Comparison of ENCODE assay signal across 8 mouse cellular contexts in genomic region chr12:54655292-54656038, GRCm38 (mm10). TPM values are rescaled to one million over a fixed set of nuclear protein-coding genes. Genes with fewer than 3 reads are reported as not detected.
DNase-seq lines count a peak whose midpoint lies in the region; ATAC-seq and TF ChIP-seq lines count a peak whose summit lies in the region.

No protein-coding gene starts in this region.

- H3K4me3 ChIP-seq in cerebellum, adult 2 months (replicated peaks; ENCODE audit: insufficient read depth, low read depth, low read length) = peak overlapping the region; percentile 82
- peak overlapping the region; percentile 66 for H3K4me3 ChIP-seq in hindbrain, embryonic 14.5 days (replicated peaks; ENCODE audit: low read length)
- peak overlapping the region; percentile 60 for H3K4me3 ChIP-seq in midbrain, postnatal 0 days (ENCODE audit: low read depth, low read length)

- no peak for TF ChIP-seq POLR2A in cerebellum, adult 2 months (IDR thresholded peaks at IDR 0.05; ENCODE audit: borderline replicate concordance, insufficient read depth, low read length)

- H3K36me3 ChIP-seq in hindbrain, embryonic 14.5 days (replicated peaks; ENCODE audit: control insufficient read depth, insufficient read depth) = no peaks in the 10 kb centered on the region
- H3K36me3 ChIP-seq in midbrain, postnatal 0 days (ENCODE audit: insufficient read depth, low read length) = no peaks in the 10 kb centered on the region

- 14% methylated on average over 16 of the region's 16 CpGs for WGBS in cerebellum, adult 2 months
- WGBS in hindbrain, embryonic 14.5 days = 28% methylated on average over 16 of the region's 16 CpGs
- WGBS in midbrain, postnatal 0 days = 22% methylated on average over 16 of the region's 16 CpGs

- no peaks in the 10 kb centered on the region for H3K27me3 ChIP-seq in cerebellum, adult 2 months (ENCODE audit: control insufficient read depth, insufficient read depth, low read length)
- H3K27me3 ChIP-seq in hindbrain, embryonic 14.5 days (ENCODE audit: control insufficient read depth, insufficient read depth, low read length) = no peaks in the 10 kb centered on the region
- H3K27me3 ChIP-seq in midbrain, postnatal 0 days (ENCODE audit: insufficient read depth, low read length) = no peaks in the 10 kb centered on the region

- ATAC-seq in hindbrain, embryonic 14.5 days (ENCODE audit: low FRiP score) = no peak
- no peak for ATAC-seq in midbrain, postnatal 0 days (ENCODE audit: low FRiP score)
- no peak for ATAC-seq in inflammation-experienced regulatory T-cells, adult 6 months

- H3K27ac ChIP-seq in cerebellum, adult 2 months (ENCODE audit: insufficient read depth, low read length) = peak overlapping the region; percentile 65; the same call in 1 of the 2 replicates
- no peak overlapping the region; the same call in 1 of the 2 replicates for H3K27ac ChIP-seq in hindbrain, embryonic 14.5 days
- H3K27ac ChIP-seq in midbrain, postnatal 0 days (ENCODE audit: low read depth, low read length) = peak overlapping the region; percentile 81

- peaks cover 11% of the 10 kb centered on the region for H3K4me1 ChIP-seq in cerebellum, adult 2 months (ENCODE audit: control insufficient read depth, insufficient read depth, low read length)
- peaks cover 12% of the 10 kb centered on the region; the same call in 1 of the 2 replicates for H3K4me1 ChIP-seq in hindbrain, embryonic 14.5 days (replicated peaks; ENCODE audit: control insufficient read depth, insufficient read depth, low read length)
- H3K4me1 ChIP-seq in midbrain, postnatal 0 days (ENCODE audit: insufficient read depth, low read length) = peaks cover 6% of the 10 kb centered on the region; the same call in 1 of the 2 replicates

- peak overlapping the region; percentile 63 for H3K4me2 ChIP-seq in hindbrain, embryonic 14.5 days (replicated peaks)
- H3K4me2 ChIP-seq in midbrain, postnatal 0 days (ENCODE audit: low read depth, low read length, poor library complexity, severe bottlenecking) = peak overlapping the region; percentile 73

- DNase-seq in cerebellum, adult 2 months = peak in 1 of 2 experiments; percentile 15
- no peak for DNase-seq in cerebellum, adult 11-12 months
- peak; percentile 21 for DNase-seq in retina, postnatal 1 day
- DNase-seq in retina, embryonic 14.5 days (ENCODE audit: low spot score) = no peak
- peak; percentile 52 for DNase-seq in hindbrain, embryonic 14.5 days (ENCODE audit: low spot score)
- peak; percentile 1 for DNase-seq in midbrain, postnatal 0 days (ENCODE audit: low spot score)
- DNase-seq in testis, postnatal 14 days (ENCODE audit: low spot score) = no peak

- peak overlapping the region; percentile 78 for H3K9ac ChIP-seq in hindbrain, embryonic 14.5 days
- peak overlapping the region; percentile 69 for H3K9ac ChIP-seq in midbrain, postnatal 0 days (replicated peaks; ENCODE audit: low read length, poor library complexity, severe bottlenecking)

- H3K9me3 ChIP-seq in hindbrain, embryonic 14.5 days (ENCODE audit: control insufficient read depth, low read length) = no peaks in the 10 kb centered on the region
- no peaks in the 10 kb centered on the region for H3K9me3 ChIP-seq in midbrain, postnatal 0 days (ENCODE audit: low read length)

- TF ChIP-seq CTCF in cerebellum, adult 2 months (IDR thresholded peaks at IDR 0.05; ENCODE audit: borderline replicate concordance, insufficient read depth, low read depth, low read length) = no peak
- no peak for TF ChIP-seq CTCF in midbrain, postnatal 0 days (IDR thresholded peaks at IDR 0.05)

RNA-seq across cellular contexts. Expression of gene Sptssa, which starts 0.9 kb away (rescaled TPM):
- 50.6 and 52.9 TPM in 2 replicates for polyA plus RNA-seq in cerebellum, adult 2 months (2012; rRNA removed)
- polyA plus RNA-seq in hindbrain, embryonic 14.5 days (2014; fragmentation: Nextera tagmentation; extraction: Ambion mirVana) = 206 and 209 TPM in 2 replicates
- 63.0 and 79.1 TPM in 2 replicates for total RNA-seq in midbrain, postnatal 0 days (2014; rRNA removed)
- polyA plus RNA-seq in midbrain, postnatal 0 days (2015; fragmentation: Nextera tagmentation; extraction: Ambion mirVana) = 200 and 206 TPM in 2 replicates
- polyA plus RNA-seq in inflammation-experienced regulatory T-cells, adult 6 months (2017; shearing (Covaris generic)) = 100 to 1,000 TPM; 190 to 247 (median 231) TPM

RNA-seq across cellular contexts. Expression of gene Eapp, which starts 40.2 kb away (rescaled TPM):
- polyA plus RNA-seq in cerebellum, adult 2 months (2012; rRNA removed) = 27.4 and 28.6 TPM in 2 replicates
- polyA plus RNA-seq in hindbrain, embryonic 14.5 days (2014; fragmentation: Nextera tagmentation; extraction: Ambion mirVana) = 64.4 and 78.5 TPM in 2 replicates
- 24.3 and 32.9 TPM in 2 replicates for total RNA-seq in midbrain, postnatal 0 days (2014; rRNA removed)
- 89.8 and 104 TPM in 2 replicates for polyA plus RNA-seq in midbrain, postnatal 0 days (2015; fragmentation: Nextera tagmentation; extraction: Ambion mirVana)
- 100 to 1,000 TPM; 126 to 159 (median 145) TPM for polyA plus RNA-seq in inflammation-experienced regulatory T-cells, adult 6 months (2017; shearing (Covaris generic))

Comparison
In these comparisons a context has a peak if more than half of its experiments do, and no peak if none do; other contexts are left out.
1. DNase-seq: peak in retina, postnatal 1 day (single experiment), hindbrain, embryonic 14.5 days (single experiment) and midbrain, postnatal 0 days (single experiment); none in cerebellum, adult 11-12 months (single experiment), retina, embryonic 14.5 days (single experiment) and testis, postnatal 14 days (single experiment).
2. Peak in every context shown above with its lines, with median percentiles within 50 percentile points of each other: H3K4me3 ChIP-seq.